Mouse (Mus musculus): ENCODE data around the gene Tbx1.
"Not testable (repeated sequence)": the region's sequence is repeated elsewhere in the genome, so short reads cannot be mapped to it uniquely, and the experiment has no call there.

Tbx1 gene

DNA sequence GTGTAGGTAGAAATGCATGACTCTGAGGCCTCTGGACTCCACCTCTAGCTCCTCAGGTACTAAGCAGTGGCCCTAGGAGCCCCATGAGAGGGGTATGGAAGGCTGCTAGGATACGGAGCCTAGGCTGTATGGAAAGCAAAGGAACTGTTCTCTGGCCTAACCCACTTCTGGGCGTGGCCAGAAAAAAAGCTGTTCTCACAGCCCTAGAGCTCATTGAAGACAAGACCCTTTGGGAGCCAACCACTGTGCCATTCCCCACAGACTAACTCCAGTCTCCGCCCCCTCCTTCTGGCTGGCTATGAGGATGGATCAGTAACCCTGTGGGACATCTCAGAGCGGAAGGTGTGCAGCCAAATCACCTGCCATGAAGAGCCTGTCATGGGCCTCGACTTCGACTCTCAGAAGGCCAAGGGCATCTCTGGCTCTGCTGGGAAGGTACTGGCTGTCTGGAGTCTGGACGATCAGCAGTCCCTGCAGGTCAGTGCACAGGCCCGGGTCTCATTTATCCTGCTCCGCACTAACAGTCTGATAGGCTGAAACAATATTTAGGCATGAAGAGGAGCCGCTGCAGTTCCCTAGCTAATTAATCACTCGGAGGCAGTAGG lies 38.3 kb downstream of the Tbx1 start:
- no peak for DNase-seq (ENCODE audit: low spot score)

DNA sequence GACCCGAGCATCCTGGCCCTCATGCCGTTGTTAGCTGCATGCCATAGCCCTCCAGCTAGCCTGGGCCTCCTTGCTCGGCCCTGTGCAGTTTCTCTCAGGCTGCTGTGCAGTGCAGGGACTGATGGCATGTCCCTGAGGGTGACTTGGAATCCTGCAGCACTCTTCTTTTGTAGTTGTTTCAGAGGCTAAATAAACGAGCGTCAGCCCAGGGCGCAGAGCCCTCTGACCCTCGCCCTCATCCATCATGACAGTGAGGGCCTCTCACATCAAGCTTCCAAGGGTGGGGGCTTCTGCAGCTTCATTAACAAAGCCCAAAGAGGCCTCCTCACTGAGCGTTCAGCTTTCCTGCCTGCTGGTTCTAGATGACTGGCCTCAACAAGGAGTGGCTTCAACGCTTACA lies 38.9 kb downstream of the Tbx1 start:
- DNase-seq (ENCODE audit: low spot score), result no peak

DNA sequence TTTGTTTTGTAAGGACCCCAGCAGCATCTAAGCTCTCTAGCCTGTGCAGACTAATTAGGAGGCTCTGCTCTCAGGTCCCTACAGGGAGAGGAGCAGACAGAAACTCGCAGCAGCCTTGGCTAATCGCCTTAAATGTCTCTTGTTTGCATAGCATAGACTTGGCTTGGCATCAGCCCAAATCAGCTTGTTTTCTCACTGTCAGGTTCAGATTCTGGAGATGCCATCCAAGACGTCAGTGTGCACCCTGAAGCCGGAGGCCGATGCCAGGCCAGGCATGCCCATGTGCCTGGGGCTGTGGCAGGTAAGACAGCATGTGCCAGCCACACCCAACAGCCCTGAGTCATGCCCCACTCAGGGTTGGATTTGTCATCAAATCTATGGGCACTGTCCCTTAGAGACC lies 42.6 kb downstream of the Tbx1 start:
- no peak for DNase-seq (ENCODE audit: low spot score)

DNA sequence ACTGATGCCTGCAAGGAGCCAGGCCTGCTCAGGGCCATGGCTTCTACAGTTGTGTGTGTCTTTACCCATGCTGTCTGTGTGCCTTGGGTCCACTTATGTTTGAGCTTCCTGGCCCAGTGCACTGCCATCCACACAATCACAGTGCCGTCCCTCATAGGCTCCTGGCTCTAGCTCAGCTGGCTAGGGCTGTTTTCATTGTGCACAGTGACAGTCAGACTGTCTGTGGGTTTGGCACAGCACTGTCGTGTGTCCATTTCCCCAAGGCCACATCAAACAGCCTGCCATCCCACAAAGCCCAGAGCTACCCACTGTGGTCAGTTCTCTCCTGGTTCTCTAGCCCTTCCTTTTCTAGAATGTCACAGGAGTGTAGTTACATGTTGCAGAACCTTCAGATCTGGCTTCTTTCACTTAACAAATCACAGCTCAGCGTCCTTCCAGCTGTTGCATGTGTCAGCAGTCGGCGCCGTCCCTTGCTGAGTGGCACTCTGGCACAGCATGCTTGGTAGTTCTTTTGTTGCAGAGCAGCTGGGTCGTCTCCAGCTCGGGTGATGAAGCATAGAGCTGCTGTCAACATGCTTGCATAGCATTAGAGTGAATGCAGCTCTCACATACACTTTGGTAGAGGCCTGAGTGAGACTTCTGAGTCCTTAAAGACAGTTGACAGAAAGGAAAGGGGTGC lies 47.2 kb downstream of the Tbx1 start:
- DNase-seq (ENCODE audit: low spot score), result no peak

DNA sequence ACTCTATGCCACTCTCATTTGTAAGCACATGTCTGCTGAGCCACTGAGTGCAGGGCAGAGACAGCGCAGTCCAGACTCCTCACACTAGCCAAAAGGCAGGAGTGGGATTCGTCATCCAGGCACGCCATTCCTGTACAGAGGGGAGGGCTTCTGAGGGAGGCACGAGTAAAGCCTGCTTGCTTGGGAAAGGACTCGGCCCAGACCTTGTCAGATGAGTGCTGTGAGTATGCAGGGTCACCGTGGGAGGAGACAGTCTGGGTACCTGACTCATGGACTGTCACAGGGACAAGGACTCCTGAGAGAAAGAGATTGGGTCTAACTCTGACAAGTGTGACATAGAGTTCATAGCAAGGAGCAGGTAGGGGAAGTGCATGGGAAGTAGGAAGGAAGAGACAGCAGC lies 51.2 kb downstream of the Tbx1 start:
- DNase-seq (ENCODE audit: low spot score), result no peak

DNA sequence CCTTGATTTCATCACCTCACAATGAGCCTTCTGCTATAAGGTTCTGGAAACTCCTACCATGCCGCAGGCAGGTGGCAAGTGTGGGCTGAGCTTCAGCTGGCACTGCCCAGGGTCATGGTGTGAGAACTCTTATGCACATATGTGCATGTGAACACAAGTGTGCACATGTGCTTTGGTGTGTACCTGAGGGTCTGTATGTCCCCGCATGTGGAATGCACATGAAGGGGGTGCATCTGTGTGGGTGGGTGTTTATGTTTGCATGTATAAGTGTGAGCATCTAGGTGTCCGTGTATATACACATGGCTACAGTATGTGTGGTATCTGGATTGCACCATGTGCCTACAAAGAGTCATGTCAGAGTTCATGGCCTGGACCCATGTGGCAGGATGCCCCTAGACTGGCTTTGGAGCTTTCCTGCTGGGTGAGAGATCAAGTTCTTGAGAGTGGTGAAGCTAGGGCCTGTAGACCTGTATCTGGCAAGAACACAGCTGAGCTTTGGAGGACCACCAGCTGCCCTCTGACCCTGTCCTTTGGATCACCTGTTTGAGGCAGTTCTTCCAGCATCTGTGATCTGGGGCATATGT lies 53.0 kb downstream of the Tbx1 start:
- no peak for DNase-seq (ENCODE audit: low spot score)

DNA sequence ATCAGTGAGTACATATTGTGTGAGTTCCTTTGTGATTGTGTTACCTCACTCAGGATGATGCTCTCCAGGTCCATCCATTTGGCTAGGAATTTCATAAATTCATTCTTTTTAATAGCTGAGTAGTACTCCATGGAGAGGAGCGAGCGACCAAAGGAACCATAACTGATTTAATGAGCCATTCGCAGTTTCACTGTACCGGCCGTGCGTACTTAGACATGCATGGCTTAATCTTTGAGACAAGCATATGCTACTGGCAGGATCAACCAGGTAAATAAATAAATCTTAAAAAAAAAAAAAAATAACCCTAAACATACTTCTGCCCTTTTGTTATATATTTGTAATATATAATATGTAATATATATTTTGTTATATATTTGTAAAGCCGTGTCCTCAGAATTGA lies 57.4 kb downstream of the Tbx1 start:
- not testable (repeated sequence) for DNase-seq (ENCODE audit: low spot score)

Data from urinary bladder, postnatal 10 days (tissue).